Mouse (Mus musculus) T-cell, adult 2 months (primary cell): ENCODE data around the gene Fbxl16.
A peak's percentile ranks its signal among the peaks of the same experiment; 100 is the strongest.

Experiments
- DNase-seq: peaks from one replicate; pipeline ENCODE4 v3.0.0; 2022; ENCODE audit warnings: low spot score

Fbxl16 gene

DNA sequence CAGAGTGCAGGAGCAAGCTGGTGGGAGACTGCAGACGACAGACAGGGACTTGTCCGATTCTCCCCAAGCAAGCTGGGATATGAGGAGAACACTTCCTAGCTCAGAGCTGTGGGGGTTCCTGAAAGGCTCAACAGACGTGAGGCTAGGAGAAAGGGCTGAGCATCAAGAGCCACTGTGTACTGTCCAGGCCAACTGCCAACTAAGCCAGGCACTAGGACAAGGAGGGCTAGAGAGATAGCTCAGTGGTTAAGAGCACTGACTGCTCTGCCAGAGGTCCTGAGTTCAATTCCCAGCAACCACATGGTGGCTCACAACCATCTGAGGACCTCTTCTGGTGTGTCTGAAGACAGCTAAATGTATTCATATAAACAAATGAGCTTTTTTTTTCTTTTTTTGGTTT lies 33.6 kb downstream of the Fbxl16 start:
- DNase-seq: no peak

- DNase-seq: no peak
Observed at GRCm38 (mm10) chr17:25843122-25843521, 34.2 kb downstream of the Fbxl16 start.

DNA sequence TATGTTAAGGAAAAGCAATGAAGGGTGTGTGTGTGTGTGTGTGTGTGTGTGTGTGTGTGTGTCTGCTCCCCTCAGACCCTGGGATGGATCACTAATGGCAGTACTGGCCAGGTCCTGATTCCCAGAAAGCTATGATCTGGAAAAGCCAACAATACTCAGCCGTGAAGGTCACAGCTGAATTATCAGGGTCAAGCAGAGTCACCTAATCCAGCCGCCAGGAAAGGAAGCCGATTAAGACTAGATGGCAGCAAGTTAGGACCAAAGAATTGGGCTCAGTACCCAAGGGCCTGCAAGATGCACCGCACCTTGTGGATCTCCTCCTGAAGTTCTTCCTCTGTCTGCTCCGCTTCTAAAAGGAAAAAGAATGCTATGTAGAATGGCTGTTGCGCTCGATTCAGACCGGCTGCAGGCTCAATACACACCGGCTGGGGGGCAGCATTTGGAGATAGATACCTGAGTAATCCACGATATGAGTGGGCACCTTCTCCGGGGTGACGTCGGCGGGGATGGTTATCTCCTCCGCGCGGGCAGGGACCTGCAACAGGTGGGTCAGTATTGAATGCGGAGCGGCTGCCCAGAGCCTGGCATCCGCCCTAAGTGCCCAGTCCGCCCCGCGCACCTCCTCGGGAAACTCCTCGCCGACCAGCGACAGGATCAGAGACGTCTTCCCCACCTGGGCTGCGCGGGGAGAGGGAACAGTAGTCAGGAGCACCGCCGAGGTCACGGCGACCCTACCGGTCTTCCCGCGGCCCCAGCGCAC lies 34.9 kb downstream of the Fbxl16 start:
- no peak for DNase-seq

GRCm38 (mm10) chr17:25844396-25844901 lies 35.6 kb downstream of the Fbxl16 start, which contains the start of gene Rhot2:
TSS of gene Rhot2 (minus strand) at chr17:25844851.
- DNase-seq: peak; percentile 97

- no peak for DNase-seq
Observed at GRCm38 (mm10) chr17:25860229-25860628, 51.3 kb downstream of the Fbxl16 start.

GRCm38 (mm10) chr17:25860832-25861703 lies 52.2 kb downstream of the Fbxl16 start, which contains the start of gene Wdr90:
TSS of gene Wdr90 (minus strand) at chr17:25861501.
- peak; percentile 93 for DNase-seq

DNA sequence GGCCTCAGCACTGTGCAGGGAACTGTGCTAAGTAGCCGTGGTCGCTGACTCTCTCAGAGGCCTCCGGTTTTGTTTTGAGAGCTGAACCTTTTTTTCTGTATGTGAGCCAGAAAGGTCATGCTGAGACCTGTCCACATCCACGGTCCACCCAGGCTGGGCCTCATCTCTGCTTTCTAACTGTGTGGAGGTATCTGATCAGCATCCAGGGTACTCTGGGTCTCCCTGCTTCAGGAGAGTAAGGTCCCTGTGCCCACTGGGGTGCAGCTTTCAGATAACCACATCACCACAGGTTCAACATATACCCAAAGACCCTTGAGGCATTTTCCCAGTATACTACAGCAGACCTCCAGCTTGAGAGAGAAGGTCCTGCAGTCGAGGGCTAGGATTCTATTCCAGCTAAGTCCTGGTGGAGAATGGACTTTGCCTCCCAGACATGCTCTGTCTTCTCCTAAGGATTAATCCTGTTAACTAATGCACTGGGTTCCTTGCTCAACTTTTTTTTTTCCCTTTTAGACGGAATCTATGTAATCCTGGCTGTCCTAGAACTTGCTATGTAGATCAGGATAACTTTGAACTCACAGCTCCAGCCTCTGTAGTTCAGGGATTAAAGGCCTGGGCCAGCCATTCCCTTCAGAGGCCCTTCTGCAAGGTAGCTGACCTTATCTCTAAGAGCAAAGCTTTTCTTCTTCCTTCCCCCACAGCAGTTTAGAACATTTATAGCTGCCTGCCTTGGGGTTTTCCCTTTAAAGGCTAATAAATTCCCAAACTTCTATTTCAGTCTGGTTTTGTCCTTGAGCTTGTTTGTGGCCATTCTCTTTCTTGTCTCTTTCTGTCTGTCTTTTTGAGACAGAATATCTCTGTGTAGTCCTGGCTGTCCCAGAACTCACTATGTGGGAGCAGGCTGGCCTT lies 53.1 kb downstream of the Fbxl16 start:
- no peak for DNase-seq

DNA sequence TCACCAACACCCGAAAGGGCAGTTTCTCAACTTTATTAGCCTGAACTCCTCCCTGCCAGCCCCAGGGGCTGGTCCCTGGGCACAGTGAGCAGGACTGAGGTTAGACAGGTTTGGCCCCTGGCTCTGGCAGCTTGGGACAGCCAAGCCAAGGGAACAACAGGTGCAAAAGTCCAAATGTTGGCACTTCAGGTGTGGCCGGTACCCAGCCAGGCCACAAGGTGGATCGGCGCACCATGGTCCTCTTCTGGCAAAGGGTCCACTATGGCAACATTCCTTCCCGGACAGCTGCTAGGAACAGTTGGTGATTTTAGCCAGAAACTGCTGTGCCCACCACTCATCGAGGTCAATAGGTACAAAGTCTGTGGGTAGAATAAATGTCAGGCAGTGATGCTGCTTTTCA lies 54.8 kb downstream of the Fbxl16 start:
- no peak for DNase-seq

DNA sequence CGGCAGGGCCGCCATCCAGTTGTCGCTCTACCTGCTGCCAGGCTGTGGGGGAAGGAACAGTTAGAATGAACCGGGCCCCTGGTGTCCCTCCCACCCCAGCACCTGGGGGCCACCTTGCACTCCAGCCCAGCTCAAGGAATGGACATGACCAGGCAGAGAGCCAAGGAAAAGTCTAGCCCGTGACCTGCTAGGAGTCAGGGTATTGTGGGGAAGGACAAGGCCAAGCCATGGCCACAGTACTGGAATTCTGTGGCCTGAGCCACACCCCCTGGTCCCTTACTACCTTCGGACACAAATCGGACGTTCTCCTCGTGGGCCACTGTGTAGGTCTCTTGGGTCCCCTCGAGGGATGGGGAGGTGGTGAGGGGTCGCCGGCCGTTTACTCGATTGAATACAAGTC lies 55.4 kb downstream of the Fbxl16 start:
- no peak for DNase-seq

- DNase-seq: no peak
Observed at GRCm38 (mm10) chr17:25865288-25865687, 56.4 kb downstream of the Fbxl16 start.

- no peak for DNase-seq
Observed at GRCm38 (mm10) chr17:25866172-25866571, 57.3 kb downstream of the Fbxl16 start.

DNA sequence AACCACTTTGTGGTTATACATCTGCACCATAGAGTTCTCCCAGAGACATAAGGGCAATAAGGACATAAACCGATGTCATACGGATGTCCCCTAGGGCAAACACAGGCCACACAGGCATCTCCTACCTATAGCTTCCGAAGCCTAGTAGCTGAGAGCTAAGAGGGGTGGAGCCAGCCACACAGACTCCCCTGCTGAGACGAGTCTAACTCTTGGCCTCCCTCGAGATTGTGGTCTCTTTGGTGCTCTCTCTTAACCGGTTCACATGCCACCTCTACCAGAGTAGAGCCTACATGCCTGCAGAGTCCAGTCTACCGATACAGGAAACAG lies 58.6 kb downstream of the Fbxl16 start:
- peak; percentile 49 for DNase-seq

DNA sequence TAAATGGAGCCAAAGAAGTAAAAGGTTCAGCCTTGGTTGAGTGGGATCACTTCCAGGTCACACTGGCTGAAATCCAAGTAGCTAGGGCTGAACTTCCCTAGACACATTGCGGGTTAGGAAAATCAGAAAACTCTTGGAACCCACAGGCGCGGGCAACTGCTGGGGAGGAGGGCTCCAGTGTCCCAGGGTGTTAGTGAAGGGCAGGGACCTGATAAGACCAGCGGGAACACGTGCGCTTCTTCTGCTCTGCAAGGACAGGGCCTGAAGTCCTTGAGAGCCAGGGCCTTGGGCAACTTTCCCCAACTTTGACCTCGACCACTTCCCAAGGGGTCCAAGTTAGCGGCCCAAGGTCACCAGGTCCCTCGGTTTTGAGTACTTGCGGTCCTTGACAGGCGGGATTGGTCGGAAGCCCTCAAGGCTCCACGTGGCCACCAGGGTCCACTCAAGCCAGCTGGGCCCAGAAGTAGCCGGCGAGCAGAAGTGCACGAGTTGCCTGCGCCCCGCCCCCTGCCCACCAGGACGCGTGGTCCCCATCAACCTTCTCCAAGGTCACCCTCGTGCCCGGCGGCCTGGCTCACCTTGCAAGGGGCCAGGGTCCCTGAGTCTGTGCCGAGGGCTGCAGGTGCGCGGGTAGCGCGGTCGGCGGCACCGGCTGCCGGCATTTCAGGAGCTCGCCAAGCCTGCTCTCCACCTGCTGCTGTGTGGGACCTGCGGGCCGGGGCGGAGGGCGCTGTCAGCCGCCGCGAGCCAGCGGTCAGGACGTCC lies 59.1 kb downstream of the Fbxl16 start:
- no peak for DNase-seq

GRCm38 (mm10) chr17:25868601-25869191 lies 59.8 kb downstream of the Fbxl16 start, which contains the start of gene Mcrip2:
TSS of gene Mcrip2 (minus strand) at chr17:25868764.
- peak; percentile 48 for DNase-seq

DNA sequence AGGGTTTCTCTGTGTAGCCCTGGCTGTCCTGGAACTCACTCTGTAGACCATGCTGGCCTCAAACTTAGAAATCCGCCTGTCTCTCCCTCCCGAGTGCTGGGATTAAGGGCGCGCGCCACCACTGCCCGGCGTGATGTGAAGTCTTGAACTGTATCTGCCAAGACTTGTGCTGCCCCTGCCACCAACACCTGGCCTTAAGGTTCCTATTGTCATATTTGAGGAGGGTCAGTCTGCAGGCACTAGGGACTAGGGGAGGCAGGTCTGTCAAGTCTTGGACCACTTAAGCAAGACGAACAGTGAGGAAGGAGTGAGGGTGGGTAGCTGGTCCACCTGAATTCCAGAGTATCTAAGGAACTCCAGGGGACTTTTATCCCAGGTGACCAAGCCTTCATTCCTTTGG lies 60.6 kb downstream of the Fbxl16 start:
- DNase-seq: no peak

DNA sequence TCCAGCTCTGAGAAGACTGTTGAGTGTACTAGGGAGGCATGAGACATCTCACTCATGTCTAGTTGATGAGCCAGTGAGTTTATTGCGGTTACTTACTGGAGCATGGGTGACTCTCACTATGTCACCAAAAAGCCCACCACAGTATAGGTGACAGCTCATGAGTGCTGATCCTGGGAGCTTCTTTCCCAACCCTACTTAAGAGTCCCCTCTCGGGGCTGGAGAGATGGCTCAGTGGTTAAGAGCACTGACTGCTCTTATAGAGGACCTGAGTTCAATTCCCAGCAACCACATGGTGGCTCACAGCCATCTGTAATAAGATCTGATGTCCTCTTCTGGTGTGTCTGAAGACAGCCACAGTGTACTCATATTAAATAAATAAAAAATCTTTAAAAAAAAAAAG lies 61.1 kb downstream of the Fbxl16 start:
- no peak for DNase-seq
